ENCODE assay signal across 14 mouse cellular contexts in the genomic region with DNA sequence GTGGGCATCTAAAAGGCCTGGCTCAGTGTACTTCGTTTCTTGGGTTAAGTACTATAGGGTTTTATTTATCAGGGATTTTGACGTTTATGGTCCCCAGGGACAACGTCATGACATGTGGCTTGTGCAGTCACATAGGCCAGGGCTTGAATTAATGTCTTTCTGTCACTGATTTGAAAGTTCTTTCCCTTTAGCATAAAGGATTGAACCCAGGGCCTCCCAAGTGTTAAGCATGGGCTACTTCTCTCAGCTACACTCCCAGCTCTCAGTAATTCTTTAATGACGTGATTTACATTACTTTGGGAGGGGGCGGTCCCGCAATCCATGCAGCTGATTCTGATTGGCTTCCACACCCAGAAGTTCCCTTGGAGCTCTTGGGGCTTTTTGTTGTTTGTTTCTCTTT. TPM values are rescaled to one million over a fixed set of nuclear protein-coding genes. Genes with fewer than 3 reads are reported as not detected.
DNase-seq lines count a peak whose midpoint lies in the region; ATAC-seq lines count a peak whose summit lies in the region.
"Had no signal": no experiment of that assay in that cellular context is flagged by ENCODE, and none has a peak within 500 bp of the region (broad histone marks: within the 10 kb centered on the region; RNA-seq: fewer than 3 reads in every experiment).

No protein-coding gene starts in this region.

- ATAC-seq in embryonic facial prominence, embryonic 11.5 days (replicated peaks; ENCODE audit: insufficient number of reproducible peaks, low FRiP score, low TSS enrichment, low read depth) = no peak
- ATAC-seq in limb, embryonic 11.5 days (ENCODE audit: insufficient number of reproducible peaks, low FRiP score, low TSS enrichment, low read depth) = no peak

- no peak overlapping the region for H3K9ac ChIP-seq in embryonic facial prominence, embryonic 11.5 days (replicated peaks; ENCODE audit: low read length)
- H3K9ac ChIP-seq in limb, embryonic 11.5 days (ENCODE audit: low read length) = no peak overlapping the region

- no peaks in the 10 kb centered on the region for H3K36me3 ChIP-seq in embryonic facial prominence, embryonic 11.5 days (replicated peaks; ENCODE audit: control insufficient read depth, insufficient read depth, low read depth, low read length)
- H3K36me3 ChIP-seq in embryonic facial prominence, embryonic 10.5 days (replicated peaks) = no peaks in the 10 kb centered on the region
- no peaks in the 10 kb centered on the region for H3K36me3 ChIP-seq in limb, embryonic 11.5 days (ENCODE audit: control insufficient read depth, insufficient read depth, low read length)
- H3K36me3 ChIP-seq: hindbrain, embryonic 12.5 days had no signal

- H3K4me2 ChIP-seq in embryonic facial prominence, embryonic 11.5 days (ENCODE audit: low read depth, low read length) = no peak overlapping the region
- peak overlapping the region; percentile 4; the same call in 1 of the 2 replicates for H3K4me2 ChIP-seq in limb, embryonic 11.5 days (ENCODE audit: low read depth, severe bottlenecking)
- H3K4me2 ChIP-seq: hindbrain, embryonic 12.5 days had no signal

- no peak overlapping the region for H3K27ac ChIP-seq in embryonic facial prominence, embryonic 11.5 days (replicated peaks; ENCODE audit: low read depth, low read length)
- H3K27ac ChIP-seq in embryonic facial prominence, embryonic 10.5 days (replicated peaks) = no peak overlapping the region; the same call in 1 of the 2 replicates
- H3K27ac ChIP-seq in limb, embryonic 11.5 days (replicated peaks; ENCODE audit: low read depth, low read length) = no peak overlapping the region
- H3K27ac ChIP-seq: hindbrain, embryonic 12.5 days had no signal

- H3K9me3 ChIP-seq in embryonic facial prominence, embryonic 11.5 days (replicated peaks; ENCODE audit: control insufficient read depth, low read length) = no peaks in the 10 kb centered on the region
- H3K9me3 ChIP-seq in embryonic facial prominence, embryonic 10.5 days = no peaks in the 10 kb centered on the region
- H3K9me3 ChIP-seq in limb, embryonic 11.5 days (ENCODE audit: control insufficient read depth, low read length) = no peaks in the 10 kb centered on the region
- H3K9me3 ChIP-seq: hindbrain, embryonic 12.5 days had no signal

- peak; percentile 32 for DNase-seq in embryonic facial prominence, embryonic 11.5 days (ENCODE audit: low spot score)
- DNase-seq in embryonic facial prominence, embryonic 10.5 days (ENCODE audit: low spot score) = no peak
- DNase-seq in kidney, postnatal 10 days = peak; percentile 41
- DNase-seq in kidney, adult 9 months = no peak
- DNase-seq in R1 (ENCODE audit: low read depth, low spot score) = peak; percentile 91
- DNase-seq in limb, embryonic 11.5 days (ENCODE audit: low spot score) = no peak
- DNase-seq in adrenal gland, postnatal 4 days (ENCODE audit: low spot score in 2 of 2) = no peak
- DNase-seq in right cerebral cortex, postnatal 25 days = no peak
- DNase-seq: adrenal gland, postnatal 36 days; cerebellum, adult 8-10 months; gastrocnemius, postnatal 14 days; lung, adult 2 months; thymus, postnatal 36 days had no signal

- peaks cover 10% of the 10 kb centered on the region; the same call in 1 of the 2 replicates for H3K4me1 ChIP-seq in embryonic facial prominence, embryonic 11.5 days (ENCODE audit: control insufficient read depth, insufficient read depth, low read length)
- peaks cover 96% of the 10 kb centered on the region for H3K4me1 ChIP-seq in embryonic facial prominence, embryonic 10.5 days
- peaks cover 60% of the 10 kb centered on the region for H3K4me1 ChIP-seq in limb, embryonic 11.5 days (ENCODE audit: control insufficient read depth, insufficient read depth, low read length)

- no peak overlapping the region for H3K4me3 ChIP-seq in embryonic facial prominence, embryonic 11.5 days (ENCODE audit: low read depth, low read length)
- H3K4me3 ChIP-seq in embryonic facial prominence, embryonic 10.5 days = no peak overlapping the region
- no peak overlapping the region for H3K4me3 ChIP-seq in limb, embryonic 11.5 days (ENCODE audit: low read depth, low read length)
- H3K4me3 ChIP-seq: hindbrain, embryonic 12.5 days had no signal

- H3K27me3 ChIP-seq in embryonic facial prominence, embryonic 11.5 days (ENCODE audit: control insufficient read depth, insufficient read depth, low read length) = no peaks in the 10 kb centered on the region
- peaks cover 29% of the 10 kb centered on the region; the same call in 1 of the 2 replicates for H3K27me3 ChIP-seq in embryonic facial prominence, embryonic 10.5 days (replicated peaks; ENCODE audit: low read depth, poor library complexity, severe bottlenecking)
- H3K27me3 ChIP-seq in limb, embryonic 11.5 days (ENCODE audit: control insufficient read depth, insufficient read depth, low read length) = no peaks in the 10 kb centered on the region

- WGBS in embryonic facial prominence, embryonic 11.5 days = 19% methylated on average over 6 of the region's 6 CpGs
- WGBS in embryonic facial prominence, embryonic 10.5 days = 24% methylated on average over 6 of the region's 6 CpGs
- WGBS in limb, embryonic 11.5 days = 10% methylated on average over 6 of the region's 6 CpGs

RNA-seq across cellular contexts. Expression of gene Shb, which starts 33.2 kb away (rescaled TPM):
- polyA plus RNA-seq in embryonic facial prominence, embryonic 11.5 days (2014; fragmentation: Nextera tagmentation; extraction: Ambion mirVana) = 5.8 and 7.5 TPM in 2 replicates
- polyA plus RNA-seq in embryonic facial prominence, embryonic 10.5 days (2016; fragmentation: Nextera tagmentation; extraction: Ambion mirVana) = 3.9 and 4.9 TPM in 2 replicates
- polyA plus RNA-seq in limb, embryonic 11.5 days (2014; fragmentation: Nextera tagmentation; extraction: Ambion mirVana) = 6.4 and 6.5 TPM in 2 replicates
- total RNA-seq in adrenal gland, postnatal 4 days (2021) = 10 to 100 TPM; 52.3 to 55.3 TPM

Comparison
In these comparisons a context has a peak if more than half of its experiments do, and no peak if none do; other contexts are left out.
1. DNase-seq: peak in embryonic facial prominence, embryonic 11.5 days (single experiment), kidney, postnatal 10 days (single experiment) and R1 (single experiment); none in embryonic facial prominence, embryonic 10.5 days (single experiment), kidney, adult 9 months (single experiment), limb, embryonic 11.5 days (single experiment), adrenal gland, postnatal 4 days (0 of 2) and right cerebral cortex, postnatal 25 days (single experiment).